Mouse (Mus musculus): ENCODE results near the gene Fam180a. TPM values are rescaled to one million over a fixed set of nuclear protein-coding genes. Genes with fewer than 3 reads are reported as not detected.

Gene Fam180a
- polyA plus RNA-seq, 1 experiment from 2014 or later = 0.12 TPM

DNA sequence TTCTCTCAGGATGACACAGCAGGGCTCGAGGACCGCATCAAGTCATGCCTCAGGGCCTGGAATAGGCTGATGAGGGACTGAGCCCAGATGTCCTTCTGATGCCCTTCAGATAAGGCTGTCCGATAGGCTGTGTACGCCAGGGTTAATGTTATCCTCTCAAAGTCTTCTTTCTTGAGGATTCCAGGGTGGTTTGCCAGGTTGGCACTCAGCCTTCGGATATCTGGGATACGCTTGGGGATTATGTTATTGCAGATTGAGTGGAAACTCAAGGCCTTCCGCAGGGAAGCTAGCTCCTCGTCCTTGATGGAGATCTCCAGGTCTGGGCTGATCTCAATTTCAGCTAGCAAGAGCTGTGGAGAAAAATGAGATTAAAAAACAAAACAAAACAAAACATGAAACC, 12.4 kb downstream of the Fam180a start:
- no peak overlapping the region for H3K4me3 ChIP-seq (replicated peaks)
- no peak overlapping the region for H3K27ac ChIP-seq
- no peaks in the 10 kb centered on the region for H3K36me3 ChIP-seq
- H3K9me3 ChIP-seq (replicated peaks) = no peaks in the 10 kb centered on the region
- H3K9ac ChIP-seq = no peak overlapping the region
- 0 out of 2 replicates have a peak, but pooled peaks cover 4% of the 10 kb centered on the region for H3K27me3 ChIP-seq
- ATAC-seq (ENCODE audit: low read depth) (no peak), DNase-seq (no peak)
- no peaks in the 10 kb centered on the region for H3K4me1 ChIP-seq (replicated peaks)
- 77% methylated on average over 8 of the region's 8 CpGs for WGBS (ENCODE audit: insufficient replicate concordance)
- H3K4me2 ChIP-seq = no peak overlapping the region

DNA sequence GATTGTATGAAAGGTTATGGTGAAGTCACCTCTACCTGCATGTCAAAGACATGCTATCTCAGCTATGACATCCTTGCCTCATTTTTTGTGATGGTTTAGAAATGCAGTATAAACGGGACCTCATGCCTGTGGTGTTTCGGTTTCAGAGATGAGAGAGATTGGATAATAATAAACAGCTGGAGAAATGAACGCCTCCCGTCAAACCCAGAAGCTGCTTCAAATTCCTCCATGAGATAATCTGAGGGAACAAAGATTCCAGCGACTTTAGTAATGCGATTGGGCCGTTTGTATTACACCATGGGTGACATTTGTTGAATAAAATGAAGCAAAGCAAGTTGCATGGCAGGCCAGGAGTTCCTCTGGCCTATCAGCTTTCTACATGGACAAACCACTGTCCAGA, 16.5 kb downstream of the Fam180a start:
- ATAC-seq (ENCODE audit: low read depth) (no peak), DNase-seq (no peak)
- Histone ChIP-seq H3K4me3 (replicated peaks) (no peak overlapping the region), H3K4me2 (no peak overlapping the region), H3K4me1 (replicated peaks) (no peaks in the 10 kb centered on the region), H3K9ac (no peak overlapping the region), H3K27ac (no peak overlapping the region), H3K9me3 (replicated peaks) (no peaks in the 10 kb centered on the region), H3K36me3 (no peaks in the 10 kb centered on the region), H3K27me3 (no peaks in the 10 kb centered on the region)
- WGBS (ENCODE audit: insufficient replicate concordance) = 60% methylated on average over 7 of the region's 7 CpGs

DNA sequence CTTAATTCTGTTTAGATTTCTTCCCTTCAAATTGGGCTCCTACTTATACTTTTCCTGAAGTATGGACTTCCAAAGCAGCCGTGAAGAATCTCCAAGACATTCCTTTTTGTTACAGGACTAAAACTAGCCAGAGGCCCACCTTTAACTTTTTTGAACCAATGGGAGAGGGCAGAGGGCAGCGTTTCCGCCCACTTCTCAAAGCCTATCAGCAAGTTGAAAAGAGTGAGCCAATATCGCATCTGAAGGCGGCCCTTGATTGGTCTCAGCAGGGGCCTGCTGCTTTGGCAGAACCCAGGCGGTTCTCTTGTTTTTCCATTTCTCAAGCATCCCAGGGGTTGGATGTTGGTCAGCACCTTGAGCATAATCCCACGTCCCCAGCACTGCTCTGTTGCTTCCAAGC, 17.9 kb downstream of the Fam180a start, which contains the start of gene Slc13a4:
Slc13a4 (minus strand) TSS at position 95 of the 400 bp plus-strand sequence.
- Histone ChIP-seq H3K36me3 (no peaks in the 10 kb centered on the region), H3K4me2 (no peak within 1 kb of the TSS), H3K27me3 (no peaks in the 10 kb centered on the region), H3K4me1 (replicated peaks) (no peaks in the 10 kb centered on the region; the same call in 1 of the 2 replicates), H3K4me3 (replicated peaks) (no peak within 1 kb of the TSS), H3K9me3 (replicated peaks) (no peaks in the 10 kb centered on the region), H3K9ac (no peak within 1 kb of the TSS), H3K27ac (no peak within 1 kb of the TSS)
- DNase-seq (no peak), ATAC-seq (ENCODE audit: low read depth) (no peak)
- WGBS (ENCODE audit: insufficient replicate concordance) = 35% methylated on average over 7 of the region's 7 CpGs

DNA sequence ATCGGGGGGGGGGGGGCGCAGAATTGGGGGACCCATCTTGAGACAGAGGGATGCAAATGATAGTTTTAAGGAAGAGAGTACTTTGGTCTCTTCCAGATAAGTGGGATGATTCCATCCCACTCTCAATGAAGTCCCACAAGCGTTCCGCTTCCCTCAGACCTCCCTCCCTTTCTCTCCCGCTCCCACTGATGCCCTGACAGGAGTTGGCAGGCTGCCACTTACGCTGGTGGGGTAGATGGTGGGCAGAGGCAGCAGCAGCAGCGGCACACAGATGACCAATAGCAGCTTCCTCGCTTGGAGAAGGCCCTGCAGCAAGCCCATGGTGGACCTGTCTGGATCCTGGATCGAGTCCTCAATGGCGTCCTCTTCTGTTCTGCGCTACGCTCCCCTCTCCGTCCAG, 18.8 kb downstream of the Fam180a start:
- no peaks in the 10 kb centered on the region for H3K9me3 ChIP-seq (replicated peaks)
- H3K4me3 ChIP-seq (replicated peaks) = no peak overlapping the region
- no peak for ATAC-seq (ENCODE audit: low read depth)

DNA sequence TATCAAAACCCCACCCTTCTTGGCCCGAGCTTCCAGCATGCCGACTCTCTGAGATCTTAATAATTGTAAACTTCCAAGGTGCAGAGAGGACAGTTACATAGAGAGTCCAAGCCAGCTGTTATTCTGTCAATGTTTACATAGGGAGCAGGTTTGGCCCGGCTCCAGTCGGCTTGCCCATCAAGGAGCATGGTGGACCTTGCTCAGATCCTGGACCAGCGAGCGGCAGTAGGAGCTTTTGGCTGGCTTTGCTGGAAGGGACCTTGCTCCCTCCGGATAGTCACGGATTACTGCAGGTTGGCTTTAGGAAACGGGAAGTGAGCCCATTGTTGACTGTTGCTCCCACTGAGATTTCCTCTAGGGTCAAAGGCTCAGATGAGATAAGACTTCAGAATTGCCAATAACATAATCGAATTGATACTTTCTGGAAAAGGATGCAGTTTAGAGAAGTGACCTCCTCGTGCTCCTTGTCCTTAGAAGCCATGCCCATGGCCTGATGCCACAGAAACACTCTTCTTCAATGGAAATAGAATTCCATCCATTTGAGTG, 22.5 kb downstream of the Fam180a start:
- 53% methylated on average over 11 of the region's 11 CpGs for WGBS (ENCODE audit: insufficient replicate concordance)
- peaks cover 5% of the 10 kb centered on the region; the same call in 1 of the 2 replicates for H3K4me1 ChIP-seq (replicated peaks)
- H3K9me3 ChIP-seq (replicated peaks) = no peaks in the 10 kb centered on the region
- H3K27ac ChIP-seq = no peak overlapping the region; the same call in 1 of the 2 replicates
- peak; percentile 73 for ATAC-seq (ENCODE audit: low read depth)
- no peaks in the 10 kb centered on the region for H3K27me3 ChIP-seq
- DNase-seq = no peak
- H3K4me2 ChIP-seq = no peak overlapping the region
- no peak overlapping the region for H3K4me3 ChIP-seq (replicated peaks)
- no peak overlapping the region for H3K9ac ChIP-seq
- no peaks in the 10 kb centered on the region for H3K36me3 ChIP-seq

More for the DNA sequence above, 18.8 kb downstream of the Fam180a start:
- Histone ChIP-seq H3K4me1 (replicated peaks) (no peaks in the 10 kb centered on the region; the same call in 1 of the 2 replicates), H3K4me2 (no peak overlapping the region), H3K36me3 (no peaks in the 10 kb centered on the region), H3K27me3 (no peaks in the 10 kb centered on the region), H3K9ac (no peak overlapping the region), H3K27ac (no peak overlapping the region)
- DNase-seq = no peak
- 70% methylated on average over 13 of the region's 13 CpGs for WGBS (ENCODE audit: insufficient replicate concordance)

DNA sequence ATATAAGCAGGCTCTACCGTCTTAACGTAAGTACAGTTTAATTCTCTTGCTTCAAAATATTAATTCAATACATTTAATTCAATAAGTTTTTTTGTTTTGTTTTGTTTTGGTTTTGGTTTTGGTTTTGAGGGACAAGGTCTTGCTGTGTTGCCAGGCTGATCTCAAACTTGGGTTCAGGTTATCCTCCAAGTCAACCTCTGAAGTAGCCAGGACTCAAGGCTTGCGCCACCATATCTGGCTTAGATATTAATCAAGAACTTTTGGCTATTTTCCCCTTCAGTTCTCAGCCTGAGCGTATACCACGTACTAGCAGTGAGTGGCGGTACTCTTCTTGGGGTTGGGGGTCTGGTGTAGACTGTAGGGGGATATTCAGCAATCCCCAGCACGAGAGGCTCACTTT, 23.4 kb downstream of the Fam180a start:
- WGBS (ENCODE audit: insufficient replicate concordance) = 77% methylated on average over 7 of the region's 7 CpGs
- no peak for ATAC-seq (ENCODE audit: low read depth)

DNA sequence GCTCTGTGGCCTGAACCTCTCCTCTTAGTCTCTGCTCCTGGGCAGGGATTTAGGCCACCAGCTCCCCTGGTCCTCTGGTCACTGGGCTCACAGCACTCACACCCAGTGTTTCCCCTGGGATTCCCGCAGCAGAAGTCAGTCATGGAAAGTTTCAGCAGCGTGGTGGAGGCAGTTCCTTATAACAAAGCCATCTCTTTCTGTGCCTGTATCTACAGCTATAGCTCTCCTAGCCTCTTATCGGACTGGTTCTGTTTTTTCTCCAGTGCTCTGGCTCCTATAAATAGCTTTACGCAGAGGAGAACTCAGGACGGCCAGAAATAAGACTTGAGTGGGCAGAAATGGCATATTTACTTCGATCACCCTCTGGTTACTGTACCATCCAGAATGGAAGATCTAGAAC, 27.6 kb downstream of the Fam180a start:
- H3K4me3 ChIP-seq (replicated peaks) = no peak overlapping the region
- H3K27ac ChIP-seq = no peak overlapping the region
- H3K4me2 ChIP-seq = no peak overlapping the region
- peaks cover 15% of the 10 kb centered on the region for H3K4me1 ChIP-seq (replicated peaks)
- DNase-seq (no peak), ATAC-seq (ENCODE audit: low read depth) (no peak)
- no peaks in the 10 kb centered on the region for H3K27me3 ChIP-seq
- H3K9ac ChIP-seq = no peak overlapping the region
- H3K9me3 ChIP-seq (replicated peaks) = no peaks in the 10 kb centered on the region
- H3K36me3 ChIP-seq = no peaks in the 10 kb centered on the region
- WGBS (ENCODE audit: insufficient replicate concordance) = 48% methylated on average over 6 of the region's 6 CpGs

More for the DNA sequence above, 23.4 kb downstream of the Fam180a start:
- H3K27me3 ChIP-seq = no peaks in the 10 kb centered on the region
- no peak overlapping the region for H3K4me3 ChIP-seq (replicated peaks)
- H3K9ac ChIP-seq = no peak overlapping the region
- no peaks in the 10 kb centered on the region for H3K36me3 ChIP-seq
- no peak overlapping the region for H3K4me2 ChIP-seq
- H3K4me1 ChIP-seq (replicated peaks) = peaks cover 10% of the 10 kb centered on the region
- H3K27ac ChIP-seq = no peak overlapping the region
- no peaks in the 10 kb centered on the region for H3K9me3 ChIP-seq (replicated peaks)
- DNase-seq = no peak

DNA sequence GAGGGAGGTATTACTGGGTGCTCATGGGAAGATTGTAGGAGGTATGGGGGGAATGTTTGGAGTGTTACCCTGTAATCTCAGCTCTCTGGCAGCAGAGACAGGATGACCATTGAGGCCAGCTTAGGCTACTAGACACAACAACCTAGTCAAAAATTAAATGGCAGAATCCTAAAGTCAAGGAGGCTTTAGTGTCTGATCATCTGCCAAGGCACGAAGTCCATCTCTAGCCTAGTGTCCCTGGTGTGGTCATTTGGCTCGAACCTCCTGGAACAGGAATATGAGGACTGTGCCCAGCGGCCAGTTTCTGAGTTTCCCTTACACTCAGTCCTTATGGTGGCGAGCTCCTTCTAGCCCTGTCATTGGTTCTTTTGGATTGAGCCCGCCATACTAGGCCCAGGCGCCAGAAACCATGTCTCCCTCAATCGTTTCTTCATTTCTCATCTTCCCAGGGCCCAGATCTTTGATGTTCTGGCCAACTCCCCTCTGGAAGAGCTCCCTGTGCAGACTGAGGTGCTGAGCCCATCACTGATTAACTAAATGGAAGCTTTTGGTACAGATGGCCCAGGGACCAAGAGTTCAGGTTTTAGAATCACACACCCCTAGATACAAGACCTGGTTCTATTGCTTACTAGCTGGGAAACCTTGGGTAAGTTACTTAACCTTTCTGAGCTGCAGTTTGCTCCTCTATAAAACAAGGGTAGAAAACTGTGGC, 28.3 kb downstream of the Fam180a start:
- Histone ChIP-seq H3K27me3 (no peaks in the 10 kb centered on the region), H3K4me3 (replicated peaks) (no peak overlapping the region), H3K4me1 (replicated peaks) (peaks cover 15% of the 10 kb centered on the region), H3K9ac (no peak overlapping the region), H3K27ac (no peak overlapping the region), H3K9me3 (replicated peaks) (no peaks in the 10 kb centered on the region), H3K36me3 (no peaks in the 10 kb centered on the region), H3K4me2 (no peak overlapping the region)
- 63% methylated on average over 7 of the region's 7 CpGs for WGBS (ENCODE audit: insufficient replicate concordance)
- ATAC-seq (ENCODE audit: low read depth) (peak; percentile 49; the same call in 1 of the 2 replicates), DNase-seq (no peak)

DNA sequence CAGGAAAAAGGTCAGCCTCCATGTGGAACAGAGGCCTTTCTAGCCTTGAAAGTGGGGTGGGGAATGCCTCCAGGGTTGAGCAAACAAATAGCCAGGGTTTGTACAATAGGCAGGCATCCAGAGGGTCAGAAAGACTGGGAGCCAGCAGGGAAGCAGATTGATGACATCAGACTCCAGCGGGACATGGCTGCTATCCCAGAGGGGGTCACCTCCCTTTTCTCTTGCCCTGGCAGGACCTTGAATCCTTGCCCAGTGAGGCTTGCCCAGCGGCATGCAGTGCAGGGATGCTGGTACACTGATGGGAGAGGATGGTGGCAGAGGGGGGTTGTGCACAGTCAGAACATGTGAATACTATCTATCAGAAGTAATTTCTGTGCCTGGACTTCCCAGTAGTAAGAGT, 28.9 kb downstream of the Fam180a start:
- WGBS (ENCODE audit: insufficient replicate concordance) = 59% methylated on average over 2 of the region's 2 CpGs

DNA sequence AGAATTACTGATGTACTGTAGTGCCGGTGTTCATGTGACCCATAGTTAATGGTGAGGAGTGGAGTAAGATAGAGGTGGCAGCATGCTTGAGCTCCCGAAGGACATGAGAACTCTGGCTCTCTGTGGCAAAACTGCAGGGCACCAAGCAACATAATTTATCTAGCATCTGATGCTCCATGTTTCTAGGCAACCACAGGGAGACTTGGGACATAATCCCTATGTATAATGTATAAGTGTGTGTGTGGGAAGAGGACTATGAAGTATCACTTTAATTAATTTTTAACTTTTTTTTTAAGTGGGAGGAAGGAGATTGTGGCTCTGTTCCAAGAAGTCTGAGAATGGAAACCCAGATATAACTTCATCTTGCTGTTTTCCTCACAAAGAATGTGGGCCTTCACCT, 31.0 kb downstream of the Fam180a start:
- H3K4me2 ChIP-seq = no peak overlapping the region
- H3K27me3 ChIP-seq = peaks cover 7% of the 10 kb centered on the region; the same call in 1 of the 2 replicates
- no peaks in the 10 kb centered on the region for H3K36me3 ChIP-seq
- peaks cover 15% of the 10 kb centered on the region; the same call in 1 of the 2 replicates for H3K4me1 ChIP-seq (replicated peaks)
- H3K4me3 ChIP-seq (replicated peaks) = no peak overlapping the region
- ATAC-seq (ENCODE audit: low read depth) = no peak
- no peaks in the 10 kb centered on the region for H3K9me3 ChIP-seq (replicated peaks)
- 77% methylated on average over 2 of the region's 2 CpGs for WGBS (ENCODE audit: insufficient replicate concordance)
- H3K27ac ChIP-seq = no peak overlapping the region
- H3K9ac ChIP-seq = no peak overlapping the region
- DNase-seq = no peak

More for the DNA sequence above, 28.9 kb downstream of the Fam180a start:
- no peaks in the 10 kb centered on the region for H3K36me3 ChIP-seq
- no peak overlapping the region for H3K9ac ChIP-seq
- peaks cover 15% of the 10 kb centered on the region; the same call in 1 of the 2 replicates for H3K4me1 ChIP-seq (replicated peaks)
- no peak overlapping the region for H3K4me3 ChIP-seq (replicated peaks)
- no peak overlapping the region for H3K27ac ChIP-seq
- H3K4me2 ChIP-seq = no peak overlapping the region
- H3K9me3 ChIP-seq (replicated peaks) = no peaks in the 10 kb centered on the region
- peak; percentile 32; the same call in 1 of the 2 replicates for ATAC-seq (ENCODE audit: low read depth)
- peaks cover 3% of the 10 kb centered on the region; the same call in 1 of the 2 replicates for H3K27me3 ChIP-seq
- DNase-seq = no peak

DNA sequence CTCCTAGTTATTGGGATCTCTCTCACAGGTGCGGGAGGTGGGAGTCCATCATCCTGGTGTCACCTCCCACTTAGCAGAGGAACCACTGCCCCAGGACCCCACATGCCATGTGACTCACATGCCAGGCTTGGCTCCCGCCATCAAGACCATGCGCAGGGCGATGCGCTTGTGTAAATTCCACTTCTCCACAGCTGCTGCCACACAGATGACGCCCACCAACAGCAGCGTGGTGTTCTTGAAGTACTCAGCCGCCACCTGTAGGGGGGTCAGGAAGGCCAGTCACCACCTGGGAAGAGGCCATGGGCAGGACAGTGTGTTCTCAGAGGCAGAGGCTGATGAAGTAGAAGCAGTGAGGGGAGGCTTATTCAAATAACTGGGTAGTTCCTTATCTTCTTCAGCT, 36.3 kb downstream of the Fam180a start:
- Histone ChIP-seq H3K9ac (no peak overlapping the region), H3K27me3 (peaks cover 7% of the 10 kb centered on the region; the same call in 1 of the 2 replicates), H3K4me2 (no peak overlapping the region), H3K27ac (no peak overlapping the region), H3K4me3 (replicated peaks) (no peak overlapping the region), H3K36me3 (no peaks in the 10 kb centered on the region), H3K9me3 (replicated peaks) (no peaks in the 10 kb centered on the region), H3K4me1 (replicated peaks) (peaks cover 7% of the 10 kb centered on the region; the same call in 1 of the 2 replicates)
- ATAC-seq (ENCODE audit: low read depth) (no peak), DNase-seq (no peak)
- WGBS (ENCODE audit: insufficient replicate concordance) = 76% methylated on average over 8 of the region's 8 CpGs

All from liver, embryonic 13.5 days (tissue).